Mouse (Mus musculus) ovary, adult 18-20 months (tissue): ENCODE data around the gene Pknox2.
A peak's percentile ranks its signal among the peaks of the same experiment; 100 is the strongest.

ENCODE experiments used
- DNase-seq: peaks from one replicate; pipeline ENCODE4 v3.0.0; 2022; ENCODE audit warnings: low spot score, mixed read lengths

Pknox2 gene

GRCm38 (mm10) chr9:37140464-37141181 is 6.6 kb downstream of the Pknox2 start:
- DNase-seq = no peak

GRCm38 (mm10) chr9:37139514-37139913 is 7.7 kb downstream of the Pknox2 start:
- DNase-seq = peak; percentile 75

GRCm38 (mm10) chr9:37138883-37139282 is 8.3 kb downstream of the Pknox2 start:
- DNase-seq = no peak

- DNase-seq = no peak
Measured at GRCm38 (mm10) chr9:37136340-37136739, 10.9 kb downstream of the Pknox2 start.

- no peak for DNase-seq
Measured at GRCm38 (mm10) chr9:37133495-37133894, 13.7 kb downstream of the Pknox2 start.

- DNase-seq = no peak
Measured at GRCm38 (mm10) chr9:37129046-37129445, 18.2 kb downstream of the Pknox2 start.

- DNase-seq = no peak
Measured at GRCm38 (mm10) chr9:37126197-37126596, 21.0 kb downstream of the Pknox2 start.

- DNase-seq = no peak
Measured at GRCm38 (mm10) chr9:37124696-37125480, 22.3 kb downstream of the Pknox2 start.

- DNase-seq = no peak
Measured at GRCm38 (mm10) chr9:37123384-37123783, 23.8 kb downstream of the Pknox2 start.

GRCm38 (mm10) chr9:37122971-37123370 is 24.2 kb downstream of the Pknox2 start:
- no peak for DNase-seq

GRCm38 (mm10) chr9:37122381-37122780 is 24.8 kb downstream of the Pknox2 start:
- no peak for DNase-seq

GRCm38 (mm10) chr9:37121761-37122331 is 25.4 kb downstream of the Pknox2 start:
- no peak for DNase-seq

GRCm38 (mm10) chr9:37120801-37121200 is 26.4 kb downstream of the Pknox2 start:
- DNase-seq = no peak

- DNase-seq = no peak
Measured at GRCm38 (mm10) chr9:37117529-37117928, 29.7 kb downstream of the Pknox2 start.

- DNase-seq = no peak
Measured at GRCm38 (mm10) chr9:37116632-37117413, 30.4 kb downstream of the Pknox2 start.

- DNase-seq = no peak
Measured at GRCm38 (mm10) chr9:37115820-37116219, 31.4 kb downstream of the Pknox2 start.

GRCm38 (mm10) chr9:37114286-37115267 is 32.6 kb downstream of the Pknox2 start:
- no peak for DNase-seq

GRCm38 (mm10) chr9:37107546-37107945 is 39.7 kb downstream of the Pknox2 start:
- DNase-seq = no peak

GRCm38 (mm10) chr9:37106808-37107207 is 40.4 kb downstream of the Pknox2 start:
- peak; percentile 71 for DNase-seq

- no peak for DNase-seq
Measured at GRCm38 (mm10) chr9:37104249-37104648, 43.0 kb downstream of the Pknox2 start.

- DNase-seq = no peak
Measured at GRCm38 (mm10) chr9:37103778-37104177, 43.4 kb downstream of the Pknox2 start.
